Mouse (Mus musculus): ENCODE results near the gene Slc16a14. TPM values are rescaled to one million over a fixed set of nuclear protein-coding genes. Genes with fewer than 3 reads are reported as not detected.

The Slc16a14 gene
- polyA plus RNA-seq, 1 experiment from 2014 or later, result 0.34 TPM

DNA sequence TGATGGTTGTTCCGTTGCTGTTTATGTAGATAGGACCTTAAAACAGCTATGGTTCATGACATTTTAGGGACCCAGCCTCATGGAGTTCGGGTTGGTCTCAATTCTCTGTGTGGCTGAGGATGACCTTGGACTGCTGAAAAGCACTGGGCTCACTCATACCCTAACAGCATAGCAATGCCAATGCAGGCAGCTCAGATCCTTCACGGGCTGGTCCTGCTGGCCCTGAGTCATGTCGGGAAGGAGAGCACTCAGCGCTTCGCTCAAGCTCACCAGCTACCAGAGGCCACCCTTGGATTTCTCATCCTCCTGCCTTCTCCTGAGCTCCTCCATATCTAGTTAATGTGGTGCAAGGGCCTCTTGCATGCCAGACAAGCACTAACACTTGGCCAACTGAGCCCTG is 35.8 kb downstream of the Slc16a14 start:
- ATAC-seq (ENCODE audit: low FRiP score, low read depth), result no peak
- H3K27me3 ChIP-seq, result no peaks in the 10 kb centered on the region
- no peaks in the 10 kb centered on the region for H3K9me3 ChIP-seq
- no peak overlapping the region for H3K9ac ChIP-seq
- no peak overlapping the region for H3K4me3 ChIP-seq
- H3K4me1 ChIP-seq, result no peaks in the 10 kb centered on the region
- WGBS, result 93% methylated on average over 6 of the region's 6 CpGs
- H3K36me3 ChIP-seq, result no peaks in the 10 kb centered on the region
- H3K27ac ChIP-seq, result no peak overlapping the region
- no peak overlapping the region for H3K4me2 ChIP-seq (replicated peaks)

DNA sequence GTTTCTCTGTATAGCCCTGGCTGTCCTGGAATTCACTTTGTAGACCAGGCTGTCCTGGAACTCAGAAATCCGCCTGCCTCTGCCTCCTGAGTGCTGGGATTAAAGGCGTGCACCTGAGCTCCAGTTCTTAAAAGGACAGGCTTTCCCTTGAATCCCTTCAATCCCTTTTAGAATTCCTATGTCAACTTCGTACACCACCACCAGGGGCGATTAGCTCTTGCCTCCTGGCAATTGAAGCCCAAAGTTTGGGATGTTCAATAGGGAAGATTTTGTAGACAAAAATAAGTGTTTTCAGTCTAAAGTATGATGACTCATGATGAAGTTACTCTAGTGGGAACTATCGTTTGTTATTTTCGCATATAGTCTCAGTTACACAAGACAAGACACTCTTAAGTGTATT is 37.6 kb downstream of the Slc16a14 start:
- H3K27ac ChIP-seq, result no peak overlapping the region
- no peaks in the 10 kb centered on the region for H3K9me3 ChIP-seq
- H3K4me3 ChIP-seq, result no peak overlapping the region
- H3K9ac ChIP-seq, result no peak overlapping the region
- WGBS, result 88% methylated on average over 6 of the region's 6 CpGs
- H3K4me1 ChIP-seq, result no peaks in the 10 kb centered on the region
- no peaks in the 10 kb centered on the region for H3K27me3 ChIP-seq
- ATAC-seq (ENCODE audit: low FRiP score, low read depth), result no peak
- H3K4me2 ChIP-seq (replicated peaks), result no peak overlapping the region
- no peaks in the 10 kb centered on the region for H3K36me3 ChIP-seq

- no peaks in the 10 kb centered on the region for H3K27me3 ChIP-seq
- H3K9ac ChIP-seq, result no peak overlapping the region
- 81% methylated on average over 9 of the region's 9 CpGs for WGBS
- H3K27ac ChIP-seq, result no peak overlapping the region
- H3K9me3 ChIP-seq, result no peaks in the 10 kb centered on the region
- no peaks in the 10 kb centered on the region for H3K4me1 ChIP-seq
- no peaks in the 10 kb centered on the region for H3K36me3 ChIP-seq
- no peak overlapping the region for H3K4me2 ChIP-seq (replicated peaks)
- H3K4me3 ChIP-seq, result no peak overlapping the region
- ATAC-seq (ENCODE audit: low FRiP score, low read depth), result no peak
These were observed 43.2 kb downstream of the Slc16a14 start for GRCm38 (mm10) chr1:84891746-84892145.

- Histone ChIP-seq H3K9ac (no peak overlapping the region), H3K4me1 (no peaks in the 10 kb centered on the region), H3K27me3 (no peaks in the 10 kb centered on the region), H3K4me3 (no peak overlapping the region), H3K27ac (no peak overlapping the region), H3K9me3 (peaks cover 4% of the 10 kb centered on the region; the same call in 1 of the 2 replicates), H3K36me3 (no peaks in the 10 kb centered on the region), H3K4me2 (replicated peaks) (no peak overlapping the region)
- 80% methylated on average over 7 of the region's 7 CpGs for WGBS
- ATAC-seq (ENCODE audit: low FRiP score, low read depth), result no peak
These were observed 44.4 kb downstream of the Slc16a14 start for GRCm38 (mm10) chr1:84890503-84890902.

DNA sequence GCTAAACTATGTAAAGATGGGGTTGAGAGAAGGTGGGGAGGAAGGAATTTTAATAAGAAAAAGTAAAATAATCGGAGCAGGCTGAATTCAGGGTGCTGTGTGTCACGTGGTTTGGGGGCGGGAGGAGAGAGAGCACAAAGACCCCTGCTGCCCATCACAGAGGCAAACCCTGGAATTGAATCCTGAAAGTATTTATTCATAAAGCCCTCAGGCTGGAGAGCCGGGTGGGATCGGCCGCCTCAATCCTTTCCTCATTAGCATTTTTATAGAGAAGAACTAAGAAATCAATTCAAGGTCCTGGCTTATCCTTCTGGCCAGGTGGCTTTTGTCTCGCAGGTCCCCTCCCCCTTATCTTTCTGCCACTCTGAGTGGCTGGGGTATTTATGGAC is 44.9 kb downstream of the Slc16a14 start:
- no peak overlapping the region for H3K4me3 ChIP-seq
- WGBS, result 29% methylated on average over 7 of the region's 7 CpGs
- H3K27ac ChIP-seq, result no peak overlapping the region
- no peak for ATAC-seq (ENCODE audit: low FRiP score, low read depth)
- no peaks in the 10 kb centered on the region for H3K27me3 ChIP-seq
- no peaks in the 10 kb centered on the region for H3K4me1 ChIP-seq
- peaks cover 4% of the 10 kb centered on the region; the same call in 1 of the 2 replicates for H3K9me3 ChIP-seq
- no peaks in the 10 kb centered on the region for H3K36me3 ChIP-seq
- H3K9ac ChIP-seq, result no peak overlapping the region
- no peak overlapping the region for H3K4me2 ChIP-seq (replicated peaks)

- H3K4me3 ChIP-seq, result no peak overlapping the region
- no peaks in the 10 kb centered on the region for H3K4me1 ChIP-seq
- H3K27ac ChIP-seq, result no peak overlapping the region
- H3K9ac ChIP-seq, result no peak overlapping the region
- ATAC-seq (ENCODE audit: low FRiP score, low read depth), result no peak
- no peak overlapping the region for H3K4me2 ChIP-seq (replicated peaks)
- H3K36me3 ChIP-seq, result no peaks in the 10 kb centered on the region
- peaks cover 4% of the 10 kb centered on the region; the same call in 1 of the 2 replicates for H3K9me3 ChIP-seq
- no peaks in the 10 kb centered on the region for H3K27me3 ChIP-seq
- WGBS, result 66% methylated on average over 8 of the region's 8 CpGs
These were observed 45.5 kb downstream of the Slc16a14 start for GRCm38 (mm10) chr1:84889330-84890004.

DNA sequence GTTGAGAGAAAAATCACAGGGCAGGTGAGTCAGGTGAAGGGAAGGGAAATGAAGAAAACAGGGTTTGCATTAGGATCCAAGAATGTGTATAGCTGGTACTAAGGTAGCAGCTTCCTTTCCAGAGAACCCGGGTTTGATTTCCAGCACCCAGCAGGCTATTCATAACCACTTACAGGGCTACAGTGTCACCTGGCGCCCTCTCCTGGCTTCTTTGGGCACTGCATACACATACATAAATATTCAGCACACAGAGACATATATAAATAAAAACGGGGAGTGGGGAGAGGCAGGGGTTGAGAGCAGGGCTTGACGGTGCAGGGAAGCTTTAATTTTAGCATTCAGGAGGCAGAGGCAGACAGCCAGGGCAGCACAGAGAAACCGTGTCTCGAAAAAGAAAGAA is 49.0 kb downstream of the Slc16a14 start:
- no peak overlapping the region for H3K4me3 ChIP-seq
- 89% methylated on average over 6 of the region's 6 CpGs for WGBS
- no peaks in the 10 kb centered on the region for H3K27me3 ChIP-seq
- no peak for ATAC-seq (ENCODE audit: low FRiP score, low read depth)
- H3K9ac ChIP-seq, result no peak overlapping the region
- H3K4me2 ChIP-seq (replicated peaks), result no peak overlapping the region
- peaks cover 4% of the 10 kb centered on the region; the same call in 1 of the 2 replicates for H3K9me3 ChIP-seq
- no peaks in the 10 kb centered on the region for H3K36me3 ChIP-seq
- no peak overlapping the region for H3K27ac ChIP-seq
- no peaks in the 10 kb centered on the region for H3K4me1 ChIP-seq

GRCm38 (mm10) chr1:84885174-84885573 is 49.8 kb downstream of the Slc16a14 start:
- Histone ChIP-seq H3K4me2 (replicated peaks) (no peak overlapping the region), H3K9me3 (peaks cover 4% of the 10 kb centered on the region; the same call in 1 of the 2 replicates), H3K4me1 (no peaks in the 10 kb centered on the region), H3K27me3 (no peaks in the 10 kb centered on the region), H3K4me3 (no peak overlapping the region), H3K9ac (no peak overlapping the region), H3K36me3 (no peaks in the 10 kb centered on the region), H3K27ac (no peak overlapping the region)
- ATAC-seq (ENCODE audit: low FRiP score, low read depth), result no peak
- 81% methylated on average over 3 of the region's 3 CpGs for WGBS

- Histone ChIP-seq H3K9me3 (peaks cover 4% of the 10 kb centered on the region; the same call in 1 of the 2 replicates), H3K9ac (no peak overlapping the region), H3K4me3 (no peak overlapping the region), H3K36me3 (no peaks in the 10 kb centered on the region), H3K4me1 (no peaks in the 10 kb centered on the region), H3K27ac (no peak overlapping the region), H3K4me2 (replicated peaks) (no peak overlapping the region), H3K27me3 (no peaks in the 10 kb centered on the region)
- no peak for ATAC-seq (ENCODE audit: low FRiP score, low read depth)
- WGBS, result 67% methylated on average over 4 of the region's 4 CpGs
These were observed 51.0 kb downstream of the Slc16a14 start for GRCm38 (mm10) chr1:84883889-84884288.

DNA sequence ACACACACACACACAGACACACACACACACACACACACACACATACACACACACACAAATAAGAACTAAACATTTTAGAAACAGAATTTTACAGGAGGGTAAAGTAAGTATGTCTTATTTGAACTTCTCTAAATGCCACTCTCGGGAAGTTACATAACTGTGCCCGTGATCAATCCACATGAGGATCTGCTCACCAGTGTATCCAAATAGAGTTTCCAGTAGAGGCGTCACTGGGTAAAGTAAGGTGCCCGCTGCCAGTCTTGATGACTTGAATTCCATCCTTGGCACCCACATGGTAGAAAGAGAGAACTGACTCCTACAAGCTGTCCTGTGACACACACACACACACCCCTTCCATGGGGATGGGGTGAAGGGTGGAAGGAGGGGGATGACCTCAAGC is 52.0 kb downstream of the Slc16a14 start:
- H3K27me3 ChIP-seq, result no peaks in the 10 kb centered on the region
- no peaks in the 10 kb centered on the region for H3K4me1 ChIP-seq
- no peaks in the 10 kb centered on the region for H3K36me3 ChIP-seq
- no peak overlapping the region for H3K4me2 ChIP-seq (replicated peaks)
- ATAC-seq (ENCODE audit: low FRiP score, low read depth), result no peak
- no peak overlapping the region for H3K27ac ChIP-seq
- 85% methylated on average over 4 of the region's 4 CpGs for WGBS
- no peak overlapping the region for H3K4me3 ChIP-seq
- no peak overlapping the region for H3K9ac ChIP-seq
- peaks cover 4% of the 10 kb centered on the region; the same call in 1 of the 2 replicates for H3K9me3 ChIP-seq

- Histone ChIP-seq H3K4me3 (no peak overlapping the region), H3K9ac (no peak overlapping the region), H3K9me3 (peaks cover 4% of the 10 kb centered on the region; the same call in 1 of the 2 replicates), H3K4me1 (no peaks in the 10 kb centered on the region), H3K36me3 (no peaks in the 10 kb centered on the region), H3K4me2 (replicated peaks) (no peak overlapping the region), H3K27me3 (no peaks in the 10 kb centered on the region), H3K27ac (no peak overlapping the region)
- WGBS, result 18% methylated on average over 2 of the region's 2 CpGs
- ATAC-seq (ENCODE audit: low FRiP score, low read depth), result no peak
These were observed 52.8 kb downstream of the Slc16a14 start for GRCm38 (mm10) chr1:84882066-84882532.

GRCm38 (mm10) chr1:84881248-84882065 is 53.5 kb downstream of the Slc16a14 start:
- H3K4me2 ChIP-seq (replicated peaks), result no peak overlapping the region
- H3K4me1 ChIP-seq, result no peaks in the 10 kb centered on the region
- ATAC-seq (ENCODE audit: low FRiP score, low read depth), result no peak
- WGBS, result 67% methylated on average over 11 of the region's 11 CpGs
- no peak overlapping the region for H3K4me3 ChIP-seq
- peaks cover 4% of the 10 kb centered on the region; the same call in 1 of the 2 replicates for H3K9me3 ChIP-seq
- no peaks in the 10 kb centered on the region for H3K36me3 ChIP-seq
- no peak overlapping the region for H3K27ac ChIP-seq
- H3K27me3 ChIP-seq, result no peaks in the 10 kb centered on the region
- H3K9ac ChIP-seq, result no peak overlapping the region
